Mouse (Mus musculus): ENCODE measurements around the gene Rem2. TPM values are rescaled to one million over a fixed set of nuclear protein-coding genes. Genes with fewer than 3 reads are reported as not detected.

Rem2 gene
- polyA plus RNA-seq (2014; fragmentation: Nextera tagmentation; extraction: Ambion mirVana), result 6.1 and 6.9 TPM in 2 replicates

DNA sequence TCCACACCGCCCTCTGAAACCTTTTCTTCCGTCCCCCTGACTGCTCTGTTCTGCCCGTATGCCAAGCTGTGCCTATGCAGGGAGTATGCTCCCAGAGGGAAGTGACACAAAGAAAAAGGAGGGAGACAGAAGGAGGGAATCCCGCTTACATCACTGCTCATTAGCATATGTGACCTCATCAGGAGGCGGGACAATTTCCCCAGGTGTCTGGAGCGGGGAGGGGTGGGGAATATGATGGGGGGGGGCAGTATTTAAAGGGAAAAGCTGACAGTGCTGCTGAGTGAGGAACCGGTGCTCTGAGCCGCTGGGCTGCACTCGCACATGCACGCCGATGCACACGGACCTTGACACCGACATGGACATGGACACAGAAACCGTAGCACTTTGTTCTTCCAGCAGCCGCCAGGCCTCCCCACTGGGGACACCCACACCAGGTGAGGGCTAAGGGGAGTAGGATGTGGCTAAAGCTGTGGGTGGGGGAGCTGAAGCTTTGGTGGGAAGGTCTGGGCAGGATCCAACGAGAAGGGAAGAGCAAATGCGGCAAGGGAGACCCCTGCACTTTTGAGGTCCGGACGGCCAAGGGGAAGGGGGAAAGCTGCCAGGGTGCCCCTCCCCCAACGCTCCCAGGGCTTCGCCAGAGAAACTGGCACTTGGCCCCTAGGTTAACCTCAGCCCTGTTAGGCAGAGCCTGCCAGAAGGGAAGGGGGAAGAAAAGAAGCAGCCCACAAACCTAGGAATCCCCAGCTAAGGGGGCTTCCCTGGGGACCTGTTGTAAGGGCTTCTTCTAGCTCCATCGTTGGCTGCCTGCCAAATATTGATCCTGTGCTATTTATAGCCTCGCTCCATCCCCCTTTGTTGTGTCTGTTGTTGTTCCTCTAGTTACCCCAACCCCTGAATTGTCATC, at the start of gene Rem2:
Rem2 (plus strand) TSS at position 160 of the 904 bp plus-strand sequence.
- Histone ChIP-seq H3K27ac (ENCODE audit: low read depth, low read length) (no peak within 1 kb of the TSS), H3K27me3 (ENCODE audit: control insufficient read depth, insufficient read depth, low read length) (0 out of 2 replicates have a peak, but pooled peaks cover 6% of the 10 kb centered on the region), H3K9me3 (ENCODE audit: control insufficient read depth, low read length) (peaks cover 6% of the 10 kb centered on the region; the same call in 1 of the 2 replicates), H3K4me2 (replicated peaks; ENCODE audit: low read depth, low read length) (peak within 1 kb of the TSS; percentile 60), H3K4me1 (ENCODE audit: control insufficient read depth, insufficient read depth, low read length) (peaks cover 20% of the 10 kb centered on the region), H3K4me3 (ENCODE audit: low read length) (peak within 1 kb of the TSS; percentile 40), H3K9ac (ENCODE audit: low read depth, low read length) (peak within 1 kb of the TSS; percentile 54), H3K36me3 (ENCODE audit: control insufficient read depth, insufficient read depth, low read length) (no peaks in the 10 kb centered on the region)
- ATAC-seq (ENCODE audit: low FRiP score, low TSS enrichment), result peak; percentile 78
- 2% methylated on average over 23 of the region's 23 CpGs for WGBS

DNA sequence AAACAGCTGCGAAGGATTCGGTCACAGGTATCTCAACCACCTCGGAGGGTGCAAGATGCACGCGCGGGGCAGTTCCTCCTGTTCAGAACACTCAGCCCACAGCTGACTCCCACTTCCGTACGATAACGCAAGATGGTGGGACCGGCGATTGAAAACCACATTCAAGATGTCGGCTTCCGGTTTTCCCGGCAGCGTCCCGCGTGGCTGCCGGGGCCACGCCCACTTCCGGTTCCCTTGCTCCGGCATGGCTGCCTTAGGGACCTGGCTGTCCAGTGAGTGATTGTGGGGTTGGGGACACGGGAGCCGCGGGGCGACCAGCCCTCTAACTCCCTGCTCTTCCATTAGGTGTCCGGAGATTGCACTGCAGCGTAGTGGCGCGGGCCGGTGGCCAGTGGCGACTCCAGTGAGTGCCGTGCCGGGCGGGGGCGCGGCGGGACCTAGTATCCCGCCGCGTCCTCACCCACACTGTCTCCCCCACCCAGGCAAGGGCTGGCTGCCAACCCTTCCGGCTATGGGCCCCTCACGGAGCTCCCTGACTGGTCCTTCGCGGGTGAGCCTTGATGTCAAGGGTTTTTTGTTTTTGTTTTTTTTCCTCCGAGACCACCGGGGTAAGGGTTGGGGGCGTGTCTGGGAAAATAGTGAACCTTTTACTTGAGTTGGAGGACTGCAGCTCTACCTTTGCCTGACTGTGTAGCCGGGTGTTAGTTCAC, 49.1 kb upstream of the Rem2 start, which contains the start of gene Mrpl52:
Mrpl52 (plus strand) TSS at position 221 of the 710 bp plus-strand sequence.
- Histone ChIP-seq H3K9ac (ENCODE audit: low read depth, low read length) (peak within 1 kb of the TSS; percentile 72), H3K4me2 (replicated peaks; ENCODE audit: low read depth, low read length) (peak within 1 kb of the TSS; percentile 54), H3K9me3 (ENCODE audit: control insufficient read depth, low read length) (no peaks in the 10 kb centered on the region), H3K27me3 (ENCODE audit: control insufficient read depth, insufficient read depth, low read length) (no peaks in the 10 kb centered on the region), H3K27ac (ENCODE audit: low read depth, low read length) (peak within 1 kb of the TSS; percentile 85), H3K4me3 (ENCODE audit: low read length) (peak within 1 kb of the TSS; percentile 67), H3K36me3 (ENCODE audit: control insufficient read depth, insufficient read depth, low read length) (peaks cover 16% of the 10 kb centered on the region), H3K4me1 (ENCODE audit: control insufficient read depth, insufficient read depth, low read length) (peaks cover 26% of the 10 kb centered on the region)
- WGBS, result under 1% methylated on average over 47 of the region's 48 CpGs
- ATAC-seq (ENCODE audit: low FRiP score, low TSS enrichment), result peak; percentile 75

DNA sequence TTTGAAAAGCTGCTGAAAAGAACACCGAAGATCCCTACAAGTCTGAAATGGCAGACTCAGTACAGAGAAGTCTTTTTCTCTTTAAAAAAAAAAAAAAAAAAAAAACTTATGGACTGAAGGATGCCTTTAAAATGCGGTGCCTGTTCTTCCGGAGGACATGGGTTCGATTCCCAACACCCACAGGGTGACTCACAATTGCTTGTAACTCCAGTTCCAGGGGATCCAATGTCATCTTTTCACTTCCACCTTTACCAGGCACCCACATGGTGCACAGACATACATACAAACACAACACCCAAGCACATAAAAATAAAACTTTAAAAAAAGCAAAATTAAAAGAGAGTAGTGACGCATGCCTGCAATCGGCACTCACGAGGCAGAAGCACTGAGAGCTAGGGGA, 48.2 kb upstream of the Rem2 start:
- no peak for ATAC-seq (ENCODE audit: low FRiP score, low TSS enrichment)
- Histone ChIP-seq H3K4me2 (replicated peaks; ENCODE audit: low read depth, low read length) (peak overlapping the region; percentile 54), H3K4me1 (ENCODE audit: control insufficient read depth, insufficient read depth, low read length) (peaks cover 28% of the 10 kb centered on the region), H3K4me3 (ENCODE audit: low read length) (peak overlapping the region; percentile 67; the same call in 1 of the 2 replicates), H3K9me3 (ENCODE audit: control insufficient read depth, low read length) (no peaks in the 10 kb centered on the region), H3K9ac (ENCODE audit: low read depth, low read length) (peak overlapping the region; percentile 72; the same call in 1 of the 2 replicates), H3K27me3 (ENCODE audit: control insufficient read depth, insufficient read depth, low read length) (no peaks in the 10 kb centered on the region), H3K36me3 (ENCODE audit: control insufficient read depth, insufficient read depth, low read length) (peaks cover 16% of the 10 kb centered on the region), H3K27ac (ENCODE audit: low read depth, low read length) (no peak overlapping the region)
- WGBS, result 94% methylated on average over 7 of the region's 7 CpGs

DNA sequence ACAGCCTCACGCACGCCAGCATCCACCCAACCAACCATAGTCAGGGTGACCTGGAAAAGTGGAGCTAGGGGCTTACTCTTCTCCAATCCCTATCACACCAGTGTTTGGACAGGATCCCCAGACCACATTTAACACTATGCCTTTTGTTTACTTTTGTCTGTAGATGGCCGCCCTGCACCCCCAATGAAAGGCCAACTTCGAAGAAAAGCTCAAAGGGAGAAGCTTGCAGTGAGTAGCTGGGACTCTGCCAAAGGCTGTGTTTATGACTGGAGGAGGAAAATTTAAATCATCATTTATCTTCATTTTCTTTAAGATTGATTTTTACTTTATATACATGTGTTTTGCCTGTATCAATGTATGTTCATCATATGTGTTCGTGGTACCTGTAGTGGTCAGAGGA, 47.5 kb upstream of the Rem2 start:
- no peak overlapping the region for H3K9ac ChIP-seq (ENCODE audit: low read depth, low read length)
- 92% methylated on average over 5 of the region's 5 CpGs for WGBS
- no peak for ATAC-seq (ENCODE audit: low FRiP score, low TSS enrichment)
- no peak overlapping the region for H3K4me3 ChIP-seq (ENCODE audit: low read length)
- no peak overlapping the region for H3K4me2 ChIP-seq (replicated peaks; ENCODE audit: low read depth, low read length)
- no peaks in the 10 kb centered on the region for H3K9me3 ChIP-seq (ENCODE audit: control insufficient read depth, low read length)
- H3K27me3 ChIP-seq (ENCODE audit: control insufficient read depth, insufficient read depth, low read length), result no peaks in the 10 kb centered on the region
- H3K4me1 ChIP-seq (ENCODE audit: control insufficient read depth, insufficient read depth, low read length), result peaks cover 34% of the 10 kb centered on the region
- H3K27ac ChIP-seq (ENCODE audit: low read depth, low read length), result no peak overlapping the region
- H3K36me3 ChIP-seq (ENCODE audit: control insufficient read depth, insufficient read depth, low read length), result peaks cover 16% of the 10 kb centered on the region

DNA sequence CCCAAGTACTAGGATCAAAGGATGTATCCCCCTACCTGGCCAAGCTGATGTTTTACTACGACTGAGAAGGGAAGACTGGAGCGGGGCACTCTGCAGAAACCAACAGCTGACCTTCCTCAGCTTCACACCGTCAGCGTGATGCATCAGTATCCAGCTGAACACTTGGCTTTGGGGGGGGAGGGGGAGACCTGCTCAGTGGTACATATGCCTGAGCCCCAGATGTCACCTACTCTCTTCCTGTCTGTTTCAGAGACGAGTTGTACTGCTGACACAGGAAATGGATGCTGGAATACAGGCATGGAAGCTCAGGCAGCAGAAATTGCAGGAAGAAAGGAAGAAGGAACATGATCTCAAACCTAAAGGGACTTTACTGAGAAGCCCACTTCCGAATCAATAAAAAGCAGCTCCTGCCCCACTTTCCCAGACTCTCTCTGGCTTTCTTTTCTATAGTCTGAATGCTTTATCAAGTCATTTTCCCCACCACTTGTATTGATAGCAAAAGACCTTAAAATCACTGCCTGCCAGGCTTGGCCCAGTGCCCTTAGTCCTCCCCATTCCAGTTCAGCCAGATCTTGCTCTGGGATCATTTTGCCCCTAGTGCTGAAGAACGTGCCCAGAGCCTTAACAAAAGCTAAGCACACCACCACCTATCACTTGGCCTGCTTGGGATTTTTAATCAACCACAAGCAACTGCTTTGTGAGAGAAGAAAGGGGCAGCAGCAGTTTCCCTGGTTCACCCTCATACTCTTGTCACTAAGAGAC, 46.4 kb upstream of the Rem2 start:
- Histone ChIP-seq H3K9ac (ENCODE audit: low read depth, low read length) (peak overlapping the region; percentile 99; the same call in 1 of the 2 replicates), H3K4me2 (replicated peaks; ENCODE audit: low read depth, low read length) (peak overlapping the region; percentile 64; the same call in 1 of the 2 replicates), H3K9me3 (ENCODE audit: control insufficient read depth, low read length) (no peaks in the 10 kb centered on the region), H3K27me3 (ENCODE audit: control insufficient read depth, insufficient read depth, low read length) (no peaks in the 10 kb centered on the region), H3K27ac (ENCODE audit: low read depth, low read length) (peak overlapping the region; percentile 98; the same call in 1 of the 2 replicates), H3K4me1 (ENCODE audit: control insufficient read depth, insufficient read depth, low read length) (peaks cover 45% of the 10 kb centered on the region), H3K4me3 (ENCODE audit: low read length) (no peak overlapping the region), H3K36me3 (ENCODE audit: control insufficient read depth, insufficient read depth, low read length) (peaks cover 16% of the 10 kb centered on the region)
- 42% methylated on average over 7 of the region's 7 CpGs for WGBS
- no peak for ATAC-seq (ENCODE audit: low FRiP score, low TSS enrichment)

DNA sequence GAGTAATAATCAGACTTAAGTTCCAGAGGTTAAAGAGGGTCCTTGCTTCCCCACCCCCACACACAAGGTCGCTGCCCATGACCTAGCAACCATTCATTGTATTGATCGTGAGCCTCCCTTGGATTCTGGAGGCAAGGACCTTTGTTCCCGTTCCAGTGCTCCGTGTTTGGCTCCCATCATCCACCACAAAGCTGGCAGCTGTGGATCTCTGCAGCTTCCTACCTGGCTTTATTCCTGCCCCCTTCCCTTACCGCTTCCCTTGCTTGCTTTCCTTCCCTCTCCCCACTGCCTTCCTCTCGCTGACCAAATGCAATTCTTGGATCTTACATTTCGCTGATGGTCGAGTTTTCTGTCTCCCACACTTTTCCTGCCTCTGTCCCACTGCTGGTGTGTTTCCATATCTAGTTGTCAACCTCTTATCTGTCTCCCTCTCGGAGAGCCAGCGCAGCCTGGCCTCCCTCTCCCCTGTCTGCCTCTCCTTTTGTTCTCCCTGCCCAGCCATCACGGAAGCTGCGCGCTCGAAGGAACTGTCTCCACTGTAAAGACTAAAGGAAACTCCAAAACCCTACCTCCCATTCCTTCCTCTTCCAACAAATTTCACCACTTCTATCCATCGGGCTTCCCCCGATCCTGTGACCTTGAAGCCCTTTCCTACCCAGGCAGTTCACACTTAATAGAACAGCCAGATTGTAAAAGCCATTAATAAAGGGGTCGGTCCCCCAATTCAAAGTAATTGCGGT, 45.3 kb upstream of the Rem2 start:
- Histone ChIP-seq H3K4me1 (ENCODE audit: control insufficient read depth, insufficient read depth, low read length) (peaks cover 46% of the 10 kb centered on the region), H3K27me3 (ENCODE audit: control insufficient read depth, insufficient read depth, low read length) (no peaks in the 10 kb centered on the region), H3K9ac (ENCODE audit: low read depth, low read length) (peak overlapping the region; percentile 99), H3K4me2 (replicated peaks; ENCODE audit: low read depth, low read length) (peak overlapping the region; percentile 64), H3K36me3 (ENCODE audit: control insufficient read depth, insufficient read depth, low read length) (peaks cover 18% of the 10 kb centered on the region), H3K4me3 (ENCODE audit: low read length) (peak overlapping the region; percentile 93), H3K9me3 (ENCODE audit: control insufficient read depth, low read length) (no peaks in the 10 kb centered on the region), H3K27ac (ENCODE audit: low read depth, low read length) (peak overlapping the region; percentile 98)
- WGBS, result 4% methylated on average over 18 of the region's 18 CpGs
- no peak for ATAC-seq (ENCODE audit: low FRiP score, low TSS enrichment)

DNA sequence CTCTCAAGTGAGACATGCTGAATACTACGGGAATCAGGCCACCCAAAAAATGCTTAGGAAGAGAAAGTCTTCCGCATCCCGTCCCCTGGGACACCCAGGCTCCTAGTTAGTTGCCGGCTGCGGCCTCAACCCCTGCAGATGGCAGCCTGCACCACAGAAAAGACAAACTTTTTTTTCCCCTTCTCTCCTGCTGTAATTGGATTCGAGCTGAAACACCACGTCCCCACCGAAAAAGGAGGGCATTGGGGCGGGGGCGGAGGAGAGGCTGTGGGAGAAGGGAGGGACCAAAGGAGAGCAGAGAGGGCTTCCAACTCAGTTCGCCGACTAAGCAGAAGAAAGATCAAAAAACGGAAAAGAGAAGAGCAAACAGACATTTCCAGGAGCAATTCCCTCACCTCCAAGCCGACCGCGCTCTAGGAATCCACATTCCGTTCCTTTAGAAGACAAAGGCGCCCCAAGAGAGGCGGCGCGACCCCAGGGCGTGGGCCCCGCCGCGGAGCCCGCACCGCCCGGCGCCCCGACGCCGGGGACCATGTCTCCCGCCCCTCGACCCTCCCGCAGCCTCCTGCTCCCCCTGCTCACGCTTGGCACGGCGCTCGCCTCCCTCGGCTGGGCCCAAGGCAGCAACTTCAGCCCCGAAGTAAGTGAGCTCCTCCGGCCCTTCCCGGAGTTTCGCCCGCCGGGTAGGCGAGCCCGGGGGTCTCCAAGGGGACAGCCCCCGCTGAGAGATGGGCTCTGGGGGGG, 44.4 kb upstream of the Rem2 start, which contains the start of gene Mmp14:
Mmp14 (plus strand) TSS at position 279 of the 744 bp plus-strand sequence.
- peak within 1 kb of the TSS; percentile 99 for H3K9ac ChIP-seq (ENCODE audit: low read depth, low read length)
- peak; percentile 54 for ATAC-seq (ENCODE audit: low FRiP score, low TSS enrichment)
- under 1% methylated on average over 47 of the region's 49 CpGs for WGBS
- H3K4me1 ChIP-seq (ENCODE audit: control insufficient read depth, insufficient read depth, low read length), result peaks cover 40% of the 10 kb centered on the region
- H3K27me3 ChIP-seq (ENCODE audit: control insufficient read depth, insufficient read depth, low read length), result no peaks in the 10 kb centered on the region
- peak within 1 kb of the TSS; percentile 98 for H3K27ac ChIP-seq (ENCODE audit: low read depth, low read length)
- peak within 1 kb of the TSS; percentile 64 for H3K4me2 ChIP-seq (replicated peaks; ENCODE audit: low read depth, low read length)
- H3K4me3 ChIP-seq (ENCODE audit: low read length), result peak within 1 kb of the TSS; percentile 93
- peaks cover 27% of the 10 kb centered on the region for H3K36me3 ChIP-seq (ENCODE audit: control insufficient read depth, insufficient read depth, low read length)
- no peaks in the 10 kb centered on the region for H3K9me3 ChIP-seq (ENCODE audit: control insufficient read depth, low read length)
